Mouse (Mus musculus): ENCODE data around the gene Fam172a. TPM values are rescaled to one million over a fixed set of nuclear protein-coding genes. Genes with fewer than 3 reads are reported as not detected.

The Fam172a gene
- polyA plus RNA-seq, 1 experiment from 2014 or later, result 29.4 TPM

GRCm38 (mm10) chr13:78210029-78210747 lies 508.4 kb downstream of the Fam172a start:
- ATAC-seq (ENCODE audit: low read depth), result peak; percentile 57; the same call in 1 of the 2 replicates
- Histone ChIP-seq H3K4me3 (ENCODE audit: low read length) (peak overlapping the region; percentile 42), H3K4me1 (replicated peaks; ENCODE audit: control insufficient read depth, insufficient read depth, low read length) (peaks cover 6% of the 10 kb centered on the region), H3K9ac (ENCODE audit: low read length) (peak overlapping the region; percentile 41), H3K27ac (ENCODE audit: low read length) (no peak overlapping the region), H3K36me3 (ENCODE audit: control insufficient read depth, insufficient read depth, low read length) (no peaks in the 10 kb centered on the region), H3K27me3 (ENCODE audit: control insufficient read depth, insufficient read depth, low read depth, low read length) (peaks cover 50% of the 10 kb centered on the region), H3K4me2 (ENCODE audit: low read depth, low read length) (peak overlapping the region; percentile 76), H3K9me3 (ENCODE audit: control insufficient read depth, low read length) (no peaks in the 10 kb centered on the region)
- WGBS, result 2% methylated on average over 38 of the region's 38 CpGs

- H3K27ac ChIP-seq (ENCODE audit: low read length), result no peak overlapping the region
- peak overlapping the region; percentile 41 for H3K9ac ChIP-seq (ENCODE audit: low read length)
- peaks cover 45% of the 10 kb centered on the region for H3K27me3 ChIP-seq (ENCODE audit: control insufficient read depth, insufficient read depth, low read depth, low read length)
- H3K4me3 ChIP-seq (ENCODE audit: low read length), result peak overlapping the region; percentile 42
- H3K4me1 ChIP-seq (replicated peaks; ENCODE audit: control insufficient read depth, insufficient read depth, low read length), result peaks cover 6% of the 10 kb centered on the region
- H3K36me3 ChIP-seq (ENCODE audit: control insufficient read depth, insufficient read depth, low read length), result no peaks in the 10 kb centered on the region
- peak; percentile 41; the same call in 1 of the 2 replicates for ATAC-seq (ENCODE audit: low read depth)
- 26% methylated on average over 13 of the region's 13 CpGs for WGBS
- no peaks in the 10 kb centered on the region for H3K9me3 ChIP-seq (ENCODE audit: control insufficient read depth, low read length)
- peak overlapping the region; percentile 76 for H3K4me2 ChIP-seq (ENCODE audit: low read depth, low read length)
Observed at GRCm38 (mm10) chr13:78210748-78211089, 508.9 kb downstream of the Fam172a start.

- H3K9ac ChIP-seq (ENCODE audit: low read length), result no peak overlapping the region
- H3K27ac ChIP-seq (ENCODE audit: low read length), result no peak overlapping the region
- no peaks in the 10 kb centered on the region for H3K36me3 ChIP-seq (ENCODE audit: control insufficient read depth, insufficient read depth, low read length)
- no peak for ATAC-seq (ENCODE audit: low read depth)
- H3K4me3 ChIP-seq (ENCODE audit: low read length), result no peak overlapping the region
- WGBS, result 43% methylated on average over 14 of the region's 14 CpGs
- H3K27me3 ChIP-seq (ENCODE audit: control insufficient read depth, insufficient read depth, low read depth, low read length), result peaks cover 43% of the 10 kb centered on the region
- no peak overlapping the region for H3K4me2 ChIP-seq (ENCODE audit: low read depth, low read length)
- H3K9me3 ChIP-seq (ENCODE audit: control insufficient read depth, low read length), result no peaks in the 10 kb centered on the region
- peaks cover 6% of the 10 kb centered on the region for H3K4me1 ChIP-seq (replicated peaks; ENCODE audit: control insufficient read depth, insufficient read depth, low read length)
Observed at GRCm38 (mm10) chr13:78211231-78212010, 509.6 kb downstream of the Fam172a start.

- 45% methylated on average over 15 of the region's 15 CpGs for WGBS
- H3K9me3 ChIP-seq (ENCODE audit: control insufficient read depth, low read length), result no peaks in the 10 kb centered on the region
- no peaks in the 10 kb centered on the region for H3K36me3 ChIP-seq (ENCODE audit: control insufficient read depth, insufficient read depth, low read length)
- peaks cover 6% of the 10 kb centered on the region for H3K4me1 ChIP-seq (replicated peaks; ENCODE audit: control insufficient read depth, insufficient read depth, low read length)
- H3K9ac ChIP-seq (ENCODE audit: low read length), result no peak overlapping the region
- no peak for ATAC-seq (ENCODE audit: low read depth)
- no peak overlapping the region for H3K27ac ChIP-seq (ENCODE audit: low read length)
- H3K4me3 ChIP-seq (ENCODE audit: low read length), result no peak overlapping the region
- H3K4me2 ChIP-seq (ENCODE audit: low read depth, low read length), result no peak overlapping the region
- peaks cover 40% of the 10 kb centered on the region for H3K27me3 ChIP-seq (ENCODE audit: control insufficient read depth, insufficient read depth, low read depth, low read length)
Observed at GRCm38 (mm10) chr13:78212111-78212510, 510.3 kb downstream of the Fam172a start.

- H3K36me3 ChIP-seq (ENCODE audit: control insufficient read depth, insufficient read depth, low read length), result no peaks in the 10 kb centered on the region
- H3K4me3 ChIP-seq (ENCODE audit: low read length), result no peak overlapping the region
- peaks cover 6% of the 10 kb centered on the region for H3K4me1 ChIP-seq (replicated peaks; ENCODE audit: control insufficient read depth, insufficient read depth, low read length)
- no peak overlapping the region for H3K9ac ChIP-seq (ENCODE audit: low read length)
- no peak overlapping the region for H3K27ac ChIP-seq (ENCODE audit: low read length)
- 71% methylated on average over 2 of the region's 2 CpGs for WGBS
- no peak for ATAC-seq (ENCODE audit: low read depth)
- no peaks in the 10 kb centered on the region for H3K9me3 ChIP-seq (ENCODE audit: control insufficient read depth, low read length)
- peaks cover 37% of the 10 kb centered on the region for H3K27me3 ChIP-seq (ENCODE audit: control insufficient read depth, insufficient read depth, low read depth, low read length)
- H3K4me2 ChIP-seq (ENCODE audit: low read depth, low read length), result no peak overlapping the region
Observed at GRCm38 (mm10) chr13:78213155-78213554, 511.3 kb downstream of the Fam172a start.

- WGBS, result 48% methylated on average over 2 of the region's 2 CpGs
- Histone ChIP-seq H3K4me3 (ENCODE audit: low read length) (no peak overlapping the region), H3K27ac (ENCODE audit: low read length) (no peak overlapping the region), H3K4me1 (replicated peaks; ENCODE audit: control insufficient read depth, insufficient read depth, low read length) (peaks cover 5% of the 10 kb centered on the region), H3K4me2 (ENCODE audit: low read depth, low read length) (no peak overlapping the region), H3K9ac (ENCODE audit: low read length) (no peak overlapping the region), H3K36me3 (ENCODE audit: control insufficient read depth, insufficient read depth, low read length) (no peaks in the 10 kb centered on the region), H3K9me3 (ENCODE audit: control insufficient read depth, low read length) (no peaks in the 10 kb centered on the region), H3K27me3 (ENCODE audit: control insufficient read depth, insufficient read depth, low read depth, low read length) (peaks cover 22% of the 10 kb centered on the region)
- no peak for ATAC-seq (ENCODE audit: low read depth)
Observed at GRCm38 (mm10) chr13:78215223-78215622, 513.4 kb downstream of the Fam172a start.

Data from lung, embryonic 16.5 days (tissue).